Mouse (Mus musculus) megakaryocyte, embryonic 14.5 days (primary cell): Measurements from ENCODE around the gene Dscaml1. TPM values are rescaled to one million over a fixed set of nuclear protein-coding genes. Genes with fewer than 3 reads are reported as not detected.

Experiments
- H3K27me3 ChIP-seq: replicated peaks from 2 replicates; pipeline ENCODE3; 2012; ENCODE audit warnings: inconsistent platforms
- H3K36me3 ChIP-seq: replicated peaks from 2 replicates; pipeline ENCODE3; 2012; ENCODE audit warnings: low read length, inconsistent platforms, mixed read lengths
- H3K4me1 ChIP-seq: 2 replicates; pipeline ENCODE4 v1.6.1; 2012; ENCODE audit warnings: inconsistent platforms
- H3K4me3 ChIP-seq: replicated peaks from 2 replicates; pipeline ENCODE3; 2012; ENCODE audit warnings: moderate library complexity, mild to moderate bottlenecking, inconsistent platforms
- H3K9me3 ChIP-seq: 2 replicates; pipeline ENCODE4 v1.6.1; 2012; ENCODE audit warnings: inconsistent platforms
- FLI1 ChIP-seq: IDR thresholded peaks from 2 replicates; pipeline ENCODE4 v1.6.1; 2012; ENCODE audit warnings: low read length, inconsistent platforms, mixed read lengths
- GATA1 ChIP-seq: IDR thresholded peaks from 3 replicates; pipeline ENCODE4 v1.6.1; 2012; ENCODE audit warnings: mixed read lengths, low read length, inconsistent platforms, borderline replicate concordance
- polyA plus RNA-seq: library from polyadenylated mRNA; stranded (reverse); fragments of >175 nt; gene quantifications from 2 replicates; pipeline ENCODE4 v1.2.3, GENCODE M21; 2012; ENCODE audit warnings: low replicate concordance; ENCODE audit not compliant: insufficient read depth

The Dscaml1 gene
- polyA plus RNA-seq, 1 experiment: not detected

GRCm38 (mm10) chr9:45793697-45794096 is 367.3 kb downstream of the Dscaml1 start:
- TF ChIP-seq FLI1 (no peak), GATA1 (no peak)
- H3K9me3 ChIP-seq: no peaks in the 10 kb centered on the region
- no peaks in the 10 kb centered on the region for H3K36me3 ChIP-seq
- peaks cover 92% of the 10 kb centered on the region for H3K27me3 ChIP-seq
- H3K4me1 ChIP-seq: no peaks in the 10 kb centered on the region
- no peak overlapping the region for H3K4me3 ChIP-seq

GRCm38 (mm10) chr9:45795722-45796121 is 369.3 kb downstream of the Dscaml1 start:
- H3K36me3 ChIP-seq: no peaks in the 10 kb centered on the region

GRCm38 (mm10) chr9:45797271-45797670 is 370.8 kb downstream of the Dscaml1 start:
- Histone ChIP-seq H3K36me3 (no peaks in the 10 kb centered on the region), H3K27me3 (peaks cover 94% of the 10 kb centered on the region), H3K4me1 (no peaks in the 10 kb centered on the region), H3K9me3 (peaks cover 15% of the 10 kb centered on the region), H3K4me3 (no peak overlapping the region)
- TF ChIP-seq GATA1 (no peak), FLI1 (no peak)

More at GRCm38 (mm10) chr9:45795722-45796121, 369.3 kb downstream of the Dscaml1 start:
- H3K9me3 ChIP-seq: 0 out of 2 replicates have a peak, but pooled peaks cover under 1% of the 10 kb centered on the region
- H3K4me3 ChIP-seq: no peak overlapping the region
- peaks cover 93% of the 10 kb centered on the region for H3K27me3 ChIP-seq
- H3K4me1 ChIP-seq: no peaks in the 10 kb centered on the region
- TF ChIP-seq FLI1: no peak
- TF ChIP-seq GATA1: no peak

GRCm38 (mm10) chr9:45798467-45799164 is 372.2 kb downstream of the Dscaml1 start:
- Histone ChIP-seq H3K4me1 (no peaks in the 10 kb centered on the region), H3K9me3 (peaks cover 20% of the 10 kb centered on the region), H3K27me3 (peaks cover 94% of the 10 kb centered on the region), H3K4me3 (no peak overlapping the region), H3K36me3 (no peaks in the 10 kb centered on the region)
- TF ChIP-seq FLI1 (no peak), GATA1 (no peak)

- H3K36me3 ChIP-seq: no peaks in the 10 kb centered on the region
- TF ChIP-seq GATA1 (no peak), FLI1 (no peak)
- peaks cover 28% of the 10 kb centered on the region for H3K9me3 ChIP-seq
- no peaks in the 10 kb centered on the region for H3K4me1 ChIP-seq
- H3K4me3 ChIP-seq: no peak overlapping the region
- H3K27me3 ChIP-seq: peaks cover 94% of the 10 kb centered on the region
Observed at GRCm38 (mm10) chr9:45799402-45799801, 373.0 kb downstream of the Dscaml1 start.

Other genes starting within 250 kb of the Dscaml1 start
- 0.13 TPM in 1 of 2 replicates, not detected in the other for gene BC049352, start 244.6 kb upstream of the Dscaml1 start, polyA plus RNA-seq
- gene Tmprss4, start 222.5 kb upstream of the Dscaml1 start, polyA plus RNA-seq: not detected in 2 replicates
- 4.8 and 7.7 TPM in 2 replicates for gene Il10ra, start 157.5 kb upstream of the Dscaml1 start, polyA plus RNA-seq
- gene Tmprss13, start 107.5 kb upstream of the Dscaml1 start, polyA plus RNA-seq: 0.02 TPM in 1 of 2 replicates, not detected in the other
- not detected in 2 replicates for gene Fxyd6, start 56.4 kb upstream of the Dscaml1 start, polyA plus RNA-seq
- gene Fxyd2, start 27.0 kb upstream of the Dscaml1 start, polyA plus RNA-seq: 0.64 and 7.6 TPM in 2 replicates